31 mouse cellular contexts compared by ENCODE assay signal in genomic region chr11:61181624-61182023, GRCm38 (mm10). TPM values are rescaled to one million over a fixed set of nuclear protein-coding genes. Genes with fewer than 3 reads are reported as not detected.
"Had no signal": no experiment of that assay in that cellular context is flagged by ENCODE, and none has a peak within 500 bp of the region (broad histone marks: within the 10 kb centered on the region; RNA-seq: fewer than 3 reads in every experiment).

No protein-coding gene starts in this region.

- H3K4me2 ChIP-seq: embryonic facial prominence, embryonic 12.5 days; embryonic facial prominence, embryonic 13.5 days; embryonic facial prominence, embryonic 15.5 days; forebrain, embryonic 12.5 days; forebrain, embryonic 13.5 days; forebrain, embryonic 15.5 days had no signal

- H3K4me3 ChIP-seq: embryonic facial prominence, embryonic 10.5 days; embryonic facial prominence, embryonic 12.5 days; embryonic facial prominence, embryonic 13.5 days; embryonic facial prominence, embryonic 15.5 days; erythroblast, embryonic 14.5 days; forebrain, embryonic 10.5 days; forebrain, embryonic 12.5 days; forebrain, embryonic 13.5 days; forebrain, embryonic 15.5 days; gastrocnemius, adult 2 months; heart, adult 2 months; heart, embryonic 10.5 days had no signal

- H3K36me3 ChIP-seq: embryonic facial prominence, embryonic 10.5 days; embryonic facial prominence, embryonic 12.5 days; embryonic facial prominence, embryonic 13.5 days; embryonic facial prominence, embryonic 15.5 days; forebrain, embryonic 10.5 days; forebrain, embryonic 12.5 days; forebrain, embryonic 15.5 days; heart, embryonic 10.5 days had no signal

- ATAC-seq: forebrain, embryonic 13.5 days; forebrain, embryonic 14.5 days; forebrain, embryonic 15.5 days; forebrain, embryonic 16.5 days; forebrain, postnatal 0 days had no signal

- DNase-seq: cerebellum, adult 9-10 months; cerebellum, adult 9-11 months; cerebellum, postnatal 10 days; cerebellum, postnatal 14 days; cerebellum, postnatal 25 days; cerebellum, postnatal 36 days; embryo, embryonic 11 days; forebrain, postnatal 0 days; gastrocnemius, adult 2 months; gastrocnemius, postnatal 10 days; gastrocnemius, postnatal 14 days; gastrocnemius, postnatal 25 days; gastrocnemius, postnatal 36 days; heart, adult 18-20 months; heart, adult 2 months had no signal

- H3K4me1 ChIP-seq: embryonic facial prominence, embryonic 10.5 days; embryonic facial prominence, embryonic 12.5 days; forebrain, embryonic 12.5 days; forebrain, embryonic 13.5 days; heart, embryonic 10.5 days had no signal

- H3K9ac ChIP-seq: embryonic facial prominence, embryonic 12.5 days; embryonic facial prominence, embryonic 13.5 days; embryonic facial prominence, embryonic 15.5 days; forebrain, embryonic 12.5 days; forebrain, embryonic 13.5 days; forebrain, embryonic 15.5 days; forebrain, postnatal 0 days had no signal

- H3K27ac ChIP-seq: embryonic facial prominence, embryonic 10.5 days; embryonic facial prominence, embryonic 12.5 days; embryonic facial prominence, embryonic 15.5 days; forebrain, embryonic 10.5 days; forebrain, embryonic 12.5 days; forebrain, embryonic 13.5 days; gastrocnemius, adult 2 months; heart, adult 2 months; heart, embryonic 10.5 days had no signal

- H3K9me3 ChIP-seq: embryonic facial prominence, embryonic 10.5 days; embryonic facial prominence, embryonic 12.5 days; embryonic facial prominence, embryonic 13.5 days; embryonic facial prominence, embryonic 15.5 days; forebrain, embryonic 10.5 days; forebrain, embryonic 12.5 days; forebrain, embryonic 13.5 days; forebrain, embryonic 15.5 days; heart, embryonic 10.5 days had no signal

- H3K27me3 ChIP-seq: embryonic facial prominence, embryonic 12.5 days; embryonic facial prominence, embryonic 13.5 days; embryonic facial prominence, embryonic 15.5 days; forebrain, embryonic 12.5 days; forebrain, embryonic 13.5 days; forebrain, embryonic 15.5 days had no signal

RNA-seq across cellular contexts. Expression of gene Aldh3a1, which starts 25.7 kb away (rescaled TPM):
- total RNA-seq: common myeloid progenitor, adult 5-6 weeks; forebrain, postnatal 0 days; granulocyte monocyte progenitor cell, adult 5-6 weeks had no signal
- polyA plus RNA-seq: embryonic facial prominence, embryonic 10.5 days; embryonic facial prominence, embryonic 11.5 days; erythroblast, embryonic 14.5 days; forebrain, embryonic 10.5 days; forebrain, embryonic 11.5 days; forebrain, embryonic 12.5 days; forebrain, embryonic 13.5 days; forebrain, embryonic 14.5 days; heart, embryonic 10.5 days had no signal
